Mouse (Mus musculus): ENCODE results near the gene Rps29. TPM values are rescaled to one million over a fixed set of nuclear protein-coding genes. Genes with fewer than 3 reads are reported as not detected.

Rps29 gene
- total and polyA plus RNA-seq, 3 experiments: 450 to 5,133 (median 1,410) TPM

DNA sequence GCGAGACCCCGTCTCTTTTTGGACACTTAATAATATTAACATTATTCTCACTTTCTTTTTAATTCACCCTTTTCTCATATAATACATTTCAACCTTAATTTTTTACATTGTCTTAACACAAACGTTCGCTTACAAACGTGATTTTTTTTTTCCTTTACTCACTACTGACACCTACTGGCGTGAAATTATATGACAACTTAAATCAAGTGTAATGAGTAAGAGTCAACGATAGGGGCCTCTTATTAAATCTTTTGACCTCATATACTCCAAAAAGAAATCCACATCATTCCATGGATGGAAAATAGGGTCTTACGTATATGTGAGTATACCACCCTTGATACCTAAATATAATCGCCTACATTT lies 573 bp upstream of the Rps29 start (continued):
- TF ChIP-seq RAD21 (IDR thresholded peaks at IDR 0.05; ENCODE audit: low read depth, low read length): no peak; the same call in 1 of the 2 replicates
- TF ChIP-seq ZMIZ1 (IDR thresholded peaks at IDR 0.05; ENCODE audit: low read depth, low read length): no peak
- TF ChIP-seq MAFK (IDR thresholded peaks at IDR 0.05; ENCODE audit: borderline replicate concordance, low read depth, low read length): no peak
- no peak for TF ChIP-seq MEF2A (IDR thresholded peaks at IDR 0.05; ENCODE audit: extremely low read depth, insufficient replicate concordance, low read depth, low read length, poor library complexity, severe bottlenecking)
- no peak for TF ChIP-seq E2F4 (IDR thresholded peaks at IDR 0.05; ENCODE audit: borderline replicate concordance, low read depth, low read length)
- no peak for TF ChIP-seq GABPA (IDR thresholded peaks at IDR 0.05; ENCODE audit: low read depth, low read length)
- TF ChIP-seq ELF1 (IDR thresholded peaks at IDR 0.05; ENCODE audit: low read depth, low read length): no peak
- TF ChIP-seq MXI1 (IDR thresholded peaks at IDR 0.05; ENCODE audit: low read depth, low read length): no peak
- peak; percentile 31; the same call in 1 of the 2 replicates for TF ChIP-seq MYC (IDR thresholded peaks at IDR 0.05; ENCODE audit: low read depth, low read length)
- TF ChIP-seq MAX (IDR thresholded peaks at IDR 0.05; ENCODE audit: low read length): no peak
- 0 out of 2 replicates have a peak, but pooled peaks have one; percentile 59 for TF ChIP-seq UBTF (IDR thresholded peaks at IDR 0.05; ENCODE audit: borderline replicate concordance, insufficient read depth, low read depth, low read length)
- TF ChIP-seq TCF12 (IDR thresholded peaks at IDR 0.05; ENCODE audit: low read depth, low read length): no peak
- no peak for TF ChIP-seq RCOR1 (IDR thresholded peaks at IDR 0.05; ENCODE audit: low read depth, low read length)
- TF ChIP-seq ZC3H11A (IDR thresholded peaks at IDR 0.05; ENCODE audit: low read depth, low read length): 0 out of 2 replicates have a peak, but pooled peaks have one; percentile 35
- no peak for TF ChIP-seq POLR2A (IDR thresholded peaks at IDR 0.05; ENCODE audit: control insufficient read depth in 1 of 2, insufficient read depth in 1 of 2, low read depth in 1 of 2, low read length in 2 of 2, poor library complexity in 1 of 2)

DNA sequence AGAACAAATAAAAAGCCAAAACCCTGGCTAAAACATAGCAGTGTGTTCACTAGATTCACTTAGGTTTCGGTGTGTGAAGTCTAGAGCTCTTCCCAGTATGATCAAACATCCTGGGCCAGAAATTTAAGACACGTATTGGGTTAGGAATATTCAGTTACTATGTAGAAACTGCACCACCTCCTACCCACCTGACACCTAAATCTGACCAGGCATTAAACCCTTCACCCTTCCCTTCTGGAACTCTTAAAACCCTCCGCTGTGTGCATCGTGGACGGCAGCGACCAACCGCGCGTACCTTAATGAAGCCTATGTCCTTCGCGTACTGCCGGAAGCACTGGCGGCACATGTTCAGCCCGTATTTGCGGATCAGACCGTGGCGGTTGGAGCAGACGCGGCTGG lies 621 bp downstream of the Rps29 start:
- H3K4me3 ChIP-seq (ENCODE audit: control insufficient read depth in 1 of 2, insufficient read depth in 1 of 2, low read depth in 2 of 2, low read length in 2 of 2): peak overlapping the region; percentile 87 to 100
- no peaks in the 10 kb centered on the region for H3K27me3 ChIP-seq (ENCODE audit: control insufficient read depth in 1 of 2, insufficient read depth in 2 of 2, low read length in 2 of 2)
- H3K4me1 ChIP-seq (ENCODE audit: control insufficient read depth in 1 of 2, insufficient read depth in 2 of 2, low read length in 2 of 2): peaks cover 0 to 11% of the 10 kb centered on the region in 2 experiments; a peak in 3 of 4 replicates
- H3K79me2 ChIP-seq (ENCODE audit: control insufficient read depth, insufficient read depth, low read length, poor library complexity): peaks cover 11% of the 10 kb centered on the region
- H3K27ac ChIP-seq (ENCODE audit: control insufficient read depth, low read depth, low read length): peak overlapping the region; percentile 93
- DNase-seq (ENCODE audit: low read depth, low spot score): peak; percentile 55
- TF ChIP-seq CHD1 (IDR thresholded peaks at IDR 0.05; ENCODE audit: low read depth, low read length) (peak; percentile 58), POLR2AphosphoS2 (IDR thresholded peaks at IDR 0.05; ENCODE audit: low read length) (no peak)
- peaks cover 8 to 18% of the 10 kb centered on the region in 2 experiments for H3K36me3 ChIP-seq (ENCODE audit: control insufficient read depth in 1 of 2, insufficient read depth in 2 of 2, low read length in 2 of 2)
- H3K9ac ChIP-seq (ENCODE audit: control insufficient read depth, low read depth, low read length, poor library complexity, severe bottlenecking): peak overlapping the region; percentile 99
- H3K9me3 ChIP-seq (replicated peaks; ENCODE audit: insufficient read depth, low read length): no peaks in the 10 kb centered on the region

DNA sequence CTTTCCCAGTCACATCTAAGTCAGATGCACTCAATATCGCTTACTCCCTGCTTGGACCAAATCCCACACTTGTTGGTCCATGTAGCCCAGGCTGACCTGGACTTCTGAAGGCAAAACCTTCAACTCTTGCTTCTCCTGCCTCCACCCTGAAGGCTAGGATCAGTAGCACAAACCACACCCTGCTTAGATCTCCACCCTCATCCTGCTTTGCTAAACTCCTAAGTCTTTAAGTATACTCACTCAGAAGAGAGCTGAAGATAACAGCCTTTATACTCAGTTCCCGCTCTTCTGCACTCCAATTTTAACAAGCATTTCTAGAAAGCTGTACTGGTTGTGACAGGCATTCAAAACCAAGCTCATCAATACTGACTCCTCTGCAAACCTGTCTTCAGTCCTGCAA lies 1.9 kb downstream of the Rps29 start:
- H3K9ac ChIP-seq (ENCODE audit: control insufficient read depth, low read depth, low read length, poor library complexity, severe bottlenecking): peak overlapping the region; percentile 99
- H3K4me3 ChIP-seq (ENCODE audit: control insufficient read depth in 1 of 2, insufficient read depth in 1 of 2, low read depth in 2 of 2, low read length in 2 of 2): peak overlapping the region in 1 of 2 experiments; percentile 100; a peak in 2 of 4 replicates
- H3K27ac ChIP-seq (ENCODE audit: control insufficient read depth, low read depth, low read length): peak overlapping the region; percentile 93
- TF ChIP-seq UBTF (IDR thresholded peaks at IDR 0.05; ENCODE audit: borderline replicate concordance, insufficient read depth, low read depth, low read length): no peak
- 0 out of 2 replicates have a peak, but pooled peaks have one; percentile 5 for TF ChIP-seq TBP (IDR thresholded peaks at IDR 0.05; ENCODE audit: low read depth, low read length)
- no peak for TF ChIP-seq MXI1 (IDR thresholded peaks at IDR 0.05; ENCODE audit: low read depth, low read length)
- TF ChIP-seq TAL1 (IDR thresholded peaks at IDR 0.05; ENCODE audit: low read length): no peak
- no peak for TF ChIP-seq ETS1 (IDR thresholded peaks at IDR 0.05; ENCODE audit: low read depth, low read length)
- no peak for TF ChIP-seq E2F4 (IDR thresholded peaks at IDR 0.05; ENCODE audit: borderline replicate concordance, low read depth, low read length)
- no peak for TF ChIP-seq ZNF384 (IDR thresholded peaks at IDR 0.05; ENCODE audit: low read depth, low read length)
- no peak for TF ChIP-seq GABPA (IDR thresholded peaks at IDR 0.05; ENCODE audit: low read depth, low read length)
- no peak for TF ChIP-seq USF1 (IDR thresholded peaks at IDR 0.05; ENCODE audit: low read depth, low read length)
- TF ChIP-seq HCFC1 (IDR thresholded peaks at IDR 0.05; ENCODE audit: low read depth, low read length): no peak
- no peak for TF ChIP-seq BHLHE40 (IDR thresholded peaks at IDR 0.05; ENCODE audit: borderline replicate concordance, low read depth, low read length)
- no peak for TF ChIP-seq JUND (IDR thresholded peaks at IDR 0.05; ENCODE audit: low read depth, low read length)
- TF ChIP-seq CHD2 (IDR thresholded peaks at IDR 0.05; ENCODE audit: low read length): no peak
- no peak for TF ChIP-seq ZC3H11A (IDR thresholded peaks at IDR 0.05; ENCODE audit: low read depth, low read length)
- no peak for TF ChIP-seq ZMIZ1 (IDR thresholded peaks at IDR 0.05; ENCODE audit: low read depth, low read length)
- no peak for TF ChIP-seq MYB (IDR thresholded peaks at IDR 0.05; ENCODE audit: low read depth, low read length)
- TF ChIP-seq CTCF (IDR thresholded peaks at IDR 0.05 in 2 of 3, conservative IDR thresholded peaks at IDR 0.05 in 1 of 3; ENCODE audit: control insufficient read depth in 1 of 3, insufficient read depth in 1 of 3, low read depth in 2 of 3, low read length in 3 of 3, poor library complexity in 1 of 3, severe bottlenecking in 1 of 3): no peak

More for the DNA sequence above, 1.9 kb downstream of the Rps29 start:
- H3K36me3 ChIP-seq (ENCODE audit: control insufficient read depth in 1 of 2, insufficient read depth in 2 of 2, low read length in 2 of 2): peaks cover 8 to 17% of the 10 kb centered on the region in 2 experiments
- H3K79me2 ChIP-seq (ENCODE audit: control insufficient read depth, insufficient read depth, low read length, poor library complexity): peaks cover 11% of the 10 kb centered on the region
- H3K9me3 ChIP-seq (replicated peaks; ENCODE audit: insufficient read depth, low read length): no peaks in the 10 kb centered on the region
- H3K27me3 ChIP-seq (ENCODE audit: control insufficient read depth in 1 of 2, insufficient read depth in 2 of 2, low read length in 2 of 2): no peaks in the 10 kb centered on the region
- peaks cover 0 to 7% of the 10 kb centered on the region in 2 experiments; a peak in 3 of 4 replicates for H3K4me1 ChIP-seq (ENCODE audit: control insufficient read depth in 1 of 2, insufficient read depth in 2 of 2, low read length in 2 of 2)
- no peak for DNase-seq (ENCODE audit: low read depth, low spot score)

Measured in MEL (cell line).